Mouse (Mus musculus) intestine, embryonic 15.5 days (tissue): ENCODE results near the gene Rps21. TPM values are rescaled to one million over a fixed set of nuclear protein-coding genes. Genes with fewer than 3 reads are reported as not detected.
A peak's percentile ranks its signal among the peaks of the same experiment; 100 is the strongest.
"Not testable (repeated sequence)": the region's sequence is repeated elsewhere in the genome, so short reads cannot be mapped to it uniquely, and the experiment has no call there.

Experiments
- ATAC-seq: fragments of 200-750 bp; cut with Nextera tagmentation; 2 replicates; pipeline ENCODE4 v1.8.0; 2017; ENCODE audit warnings: moderate TSS enrichment, moderate library complexity
- H3K27ac ChIP-seq: fragments of 300-500 bp; sonication (generic); 2 replicates; pipeline ENCODE4 v1.5.1; 2015; ENCODE audit warnings: mild to moderate bottlenecking, inconsistent platforms
- H3K27me3 ChIP-seq: fragments of 300-500 bp; sonication (generic); replicated peaks from 2 replicates; pipeline ENCODE4 v1.6.1; 2015; ENCODE audit warnings: inconsistent platforms
- H3K36me3 ChIP-seq: fragments of 300-500 bp; sonication (generic); 2 replicates; pipeline ENCODE4 v1.6.1; 2015; ENCODE audit warnings: inconsistent platforms
- H3K4me1 ChIP-seq: fragments of 300-500 bp; sonication (generic); replicated peaks from 2 replicates; pipeline ENCODE4 v1.6.1; 2015; ENCODE audit warnings: inconsistent platforms
- H3K4me2 ChIP-seq: fragments of 300-500 bp; sonication (generic); replicated peaks from 2 replicates; pipeline ENCODE4 v1.6.1; 2015; ENCODE audit warnings: mild to moderate bottlenecking, inconsistent platforms
- H3K4me3 ChIP-seq: fragments of 300-500 bp; sonication (generic); replicated peaks from 2 replicates; pipeline ENCODE4 v1.5.1; 2015; ENCODE audit warnings: inconsistent platforms
- H3K9ac ChIP-seq: fragments of 300-500 bp; sonication (generic); 2 replicates; pipeline ENCODE4 v1.6.1; 2015; ENCODE audit warnings: inconsistent platforms
- H3K9me3 ChIP-seq: fragments of 300-500 bp; sonication (generic); 2 replicates; pipeline ENCODE4 v1.6.1; 2016; ENCODE audit warnings: inconsistent platforms
- whole genome bisulfite sequencing: fragments of 180-500 bp; shearing (Covaris S2); methylation state at CpG from one replicate; pipeline ENCODE4 v1.1.7; 2015; 5-methylcytosine and 5-hydroxymethylcytosine counted together
- polyA plus RNA-seq: library from polyadenylated mRNA; unstranded; fragments of >200 nt; fragmentation: Nextera tagmentation; extraction: Ambion mirVana; gene quantifications from 2 replicates; pipeline ENCODE4 v1.2.1, GENCODE M21; 2015

Gene Rps21
- polyA plus RNA-seq, 1 experiment from 2014 or later: 672 TPM

GRCm38 (mm10) chr2:180251838-180252237 is 5.3 kb upstream of the Rps21 start:
- ATAC-seq: no peak
- WGBS: 66% methylated on average over 3 of the region's 3 CpGs

GRCm38 (mm10) chr2:180254436-180255209 is 2.6 kb upstream of the Rps21 start:
- no peak overlapping the region for H3K27ac ChIP-seq
- no peak overlapping the region for H3K9ac ChIP-seq
- no peaks in the 10 kb centered on the region for H3K9me3 ChIP-seq
- peaks cover 10% of the 10 kb centered on the region for H3K4me1 ChIP-seq
- 0 out of 2 replicates have a peak, but pooled peaks cover 4% of the 10 kb centered on the region for H3K36me3 ChIP-seq
- WGBS: 91% methylated on average over 5 of the region's 5 CpGs
- H3K4me3 ChIP-seq: no peak overlapping the region
- no peaks in the 10 kb centered on the region for H3K27me3 ChIP-seq
- ATAC-seq: no peak
- no peak overlapping the region for H3K4me2 ChIP-seq

More at GRCm38 (mm10) chr2:180251838-180252237, 5.3 kb upstream of the Rps21 start:
- H3K9ac ChIP-seq: no peak overlapping the region
- no peak overlapping the region for H3K4me2 ChIP-seq
- no peaks in the 10 kb centered on the region for H3K36me3 ChIP-seq
- H3K27ac ChIP-seq: no peak overlapping the region
- no peak overlapping the region for H3K4me3 ChIP-seq
- H3K4me1 ChIP-seq: peaks cover 15% of the 10 kb centered on the region
- no peaks in the 10 kb centered on the region for H3K9me3 ChIP-seq
- H3K27me3 ChIP-seq: no peaks in the 10 kb centered on the region

GRCm38 (mm10) chr2:180255701-180256100 is 1.5 kb upstream of the Rps21 start:
- peaks cover 11% of the 10 kb centered on the region for H3K36me3 ChIP-seq
- 0 out of 2 replicates have a peak, but pooled peaks cover 10% of the 10 kb centered on the region for H3K4me1 ChIP-seq
- H3K4me2 ChIP-seq: peak overlapping the region; percentile 85
- no peaks in the 10 kb centered on the region for H3K27me3 ChIP-seq
- no peak for ATAC-seq
- no peak overlapping the region for H3K9ac ChIP-seq
- no peaks in the 10 kb centered on the region for H3K9me3 ChIP-seq
- WGBS: 87% methylated on average over 9 of the region's 9 CpGs
- H3K27ac ChIP-seq: no peak overlapping the region
- H3K4me3 ChIP-seq: no peak overlapping the region

- Histone ChIP-seq H3K9me3 (no peaks in the 10 kb centered on the region), H3K36me3 (peaks cover 16% of the 10 kb centered on the region), H3K4me3 (peak overlapping the region; percentile 84), H3K4me1 (0 out of 2 replicates have a peak, but pooled peaks cover 10% of the 10 kb centered on the region), H3K27me3 (no peaks in the 10 kb centered on the region), H3K27ac (peak overlapping the region; percentile 95), H3K4me2 (peak overlapping the region; percentile 85), H3K9ac (peak overlapping the region; percentile 61)
- WGBS: 20% methylated on average over 26 of the region's 26 CpGs
- peak; percentile 73 for ATAC-seq
Observed at GRCm38 (mm10) chr2:180256296-180257000, 729 bp upstream of the Rps21 start.

- WGBS: 52% methylated on average over 11 of the region's 11 CpGs
- peak overlapping the region; percentile 91 for H3K9ac ChIP-seq
- H3K27ac ChIP-seq: peak overlapping the region; percentile 83
- H3K4me2 ChIP-seq: peak overlapping the region; percentile 76
- H3K36me3 ChIP-seq: peaks cover 22% of the 10 kb centered on the region
- H3K4me1 ChIP-seq: 0 out of 2 replicates have a peak, but pooled peaks cover 10% of the 10 kb centered on the region
- peak overlapping the region; percentile 84 for H3K4me3 ChIP-seq
- no peaks in the 10 kb centered on the region for H3K9me3 ChIP-seq
- H3K27me3 ChIP-seq: no peaks in the 10 kb centered on the region
- no peak for ATAC-seq
Observed at GRCm38 (mm10) chr2:180257963-180258865, 1.0 kb downstream of the Rps21 start.

- not testable (repeated sequence) for ATAC-seq, H3K27ac ChIP-seq, H3K9me3 ChIP-seq, H3K4me1 ChIP-seq, H3K4me2 ChIP-seq, H3K9ac ChIP-seq, H3K4me3 ChIP-seq, H3K27me3 ChIP-seq
- peaks cover 26% of the 10 kb centered on the region for H3K36me3 ChIP-seq
- WGBS: 78% methylated on average over 10 of the region's 10 CpGs
Observed at GRCm38 (mm10) chr2:180258951-180259484, 1.8 kb downstream of the Rps21 start.

GRCm38 (mm10) chr2:180259826-180260609 is 2.8 kb downstream of the Rps21 start:
- H3K27me3 ChIP-seq, H3K9ac ChIP-seq, H3K4me3 ChIP-seq, H3K4me1 ChIP-seq, H3K9me3 ChIP-seq, H3K4me2 ChIP-seq, H3K27ac ChIP-seq, ATAC-seq: not testable (repeated sequence)
- H3K36me3 ChIP-seq: peaks cover 26% of the 10 kb centered on the region
- WGBS: 71% methylated on average over 17 of the region's 17 CpGs

- Histone ChIP-seq H3K9ac (no peak overlapping the region), H3K27ac (no peak overlapping the region), H3K4me1 (0 out of 2 replicates have a peak, but pooled peaks cover 10% of the 10 kb centered on the region), H3K36me3 (peaks cover 26% of the 10 kb centered on the region), H3K4me2 (no peak overlapping the region), H3K27me3 (no peaks in the 10 kb centered on the region), H3K4me3 (no peak overlapping the region), H3K9me3 (no peaks in the 10 kb centered on the region)
- 57% methylated on average over 8 of the region's 8 CpGs for WGBS
- no peak for ATAC-seq
Observed at GRCm38 (mm10) chr2:180260610-180261480, 3.7 kb downstream of the Rps21 start.

- Histone ChIP-seq H3K27ac (0 out of 2 replicates have a peak overlapping the region, but pooled peaks have one; percentile 7), H3K27me3 (no peaks in the 10 kb centered on the region), H3K9ac (no peak overlapping the region), H3K9me3 (no peaks in the 10 kb centered on the region), H3K4me2 (no peak overlapping the region), H3K4me1 (0 out of 2 replicates have a peak, but pooled peaks cover 4% of the 10 kb centered on the region), H3K36me3 (peaks cover 32% of the 10 kb centered on the region), H3K4me3 (no peak overlapping the region)
- 88% methylated on average over 7 of the region's 7 CpGs for WGBS
- no peak for ATAC-seq
Observed at GRCm38 (mm10) chr2:180261901-180262300, 4.7 kb downstream of the Rps21 start.

GRCm38 (mm10) chr2:180262441-180262840 is 5.3 kb downstream of the Rps21 start:
- Histone ChIP-seq H3K27ac (no peak overlapping the region), H3K9me3 (no peaks in the 10 kb centered on the region), H3K9ac (no peak overlapping the region), H3K4me1 (0 out of 2 replicates have a peak, but pooled peaks cover 4% of the 10 kb centered on the region), H3K27me3 (no peaks in the 10 kb centered on the region), H3K4me2 (no peak overlapping the region), H3K4me3 (no peak overlapping the region), H3K36me3 (peaks cover 35% of the 10 kb centered on the region)
- WGBS: 71% methylated on average over 3 of the region's 3 CpGs
- ATAC-seq: no peak
